ENCODE assay signal across 16 mouse cellular contexts in genomic region chr2:34600734-34601133, GRCm38 (mm10).
A peak's percentile ranks its signal among the peaks of the same experiment; 100 is the strongest.
DNase-seq lines count a peak whose midpoint lies in the region; ATAC-seq and TF ChIP-seq lines count a peak whose summit lies in the region.
"Had no signal": no experiment of that assay in that cellular context is flagged by ENCODE, and none has a peak within 500 bp of the region (broad histone marks: within the 10 kb centered on the region; RNA-seq: fewer than 3 reads in every experiment).

No protein-coding gene starts in this region.

- H3K4me2 ChIP-seq in forebrain, embryonic 14.5 days (ENCODE audit: low read length) = no peak overlapping the region
- H3K4me2 ChIP-seq in forebrain, postnatal 0 days (ENCODE audit: low read depth) = no peak overlapping the region
- no peak overlapping the region for H3K4me2 ChIP-seq in kidney, postnatal 0 days (ENCODE audit: low read length)
- H3K4me2 ChIP-seq in hindbrain, embryonic 16.5 days (ENCODE audit: low read length) = no peak overlapping the region
- H3K4me2 ChIP-seq: limb, embryonic 15.5 days had no signal

- H3K27me3 ChIP-seq in forebrain, embryonic 14.5 days (replicated peaks; ENCODE audit: control insufficient read depth, insufficient read depth, low read length) = no peaks in the 10 kb centered on the region
- H3K27me3 ChIP-seq in forebrain, postnatal 0 days (ENCODE audit: insufficient read depth, low read length) = no peaks in the 10 kb centered on the region
- no peaks in the 10 kb centered on the region for H3K27me3 ChIP-seq in kidney, postnatal 0 days (ENCODE audit: insufficient read depth, low read length)
- H3K27me3 ChIP-seq in hindbrain, embryonic 16.5 days (replicated peaks; ENCODE audit: control insufficient read depth, insufficient read depth, low read length) = no peaks in the 10 kb centered on the region
- H3K27me3 ChIP-seq: limb, embryonic 15.5 days had no signal

- H3K9me3 ChIP-seq in forebrain, embryonic 14.5 days (replicated peaks; ENCODE audit: control insufficient read depth, low read length) = no peaks in the 10 kb centered on the region
- no peaks in the 10 kb centered on the region for H3K9me3 ChIP-seq in forebrain, postnatal 0 days (ENCODE audit: low read length)
- H3K9me3 ChIP-seq in kidney, postnatal 0 days (replicated peaks; ENCODE audit: low read length) = no peaks in the 10 kb centered on the region
- H3K9me3 ChIP-seq in hindbrain, embryonic 16.5 days (ENCODE audit: control insufficient read depth, low read length) = no peaks in the 10 kb centered on the region
- H3K9me3 ChIP-seq: embryonic facial prominence, embryonic 10.5 days; limb, embryonic 15.5 days had no signal

- peak overlapping the region; percentile 9; the same call in 1 of the 2 replicates for H3K9ac ChIP-seq in forebrain, embryonic 14.5 days (ENCODE audit: low read length)
- H3K9ac ChIP-seq in forebrain, postnatal 0 days = no peak overlapping the region
- H3K9ac ChIP-seq in kidney, postnatal 0 days (ENCODE audit: low read depth, low read length) = no peak overlapping the region
- H3K9ac ChIP-seq in hindbrain, embryonic 16.5 days (ENCODE audit: low read depth, low read length) = peak overlapping the region; percentile 38
- H3K9ac ChIP-seq: limb, embryonic 15.5 days had no signal

- H3K4me3 ChIP-seq in forebrain, embryonic 14.5 days (ENCODE audit: low read depth, low read length) = no peak overlapping the region
- no peak overlapping the region for H3K4me3 ChIP-seq in forebrain, postnatal 0 days (ENCODE audit: low read depth, low read length)
- H3K4me3 ChIP-seq in kidney, postnatal 0 days (replicated peaks; ENCODE audit: low read depth, low read length) = no peak overlapping the region
- no peak overlapping the region for H3K4me3 ChIP-seq in hindbrain, embryonic 16.5 days (ENCODE audit: low read length)
- H3K4me3 ChIP-seq: embryonic facial prominence, embryonic 10.5 days; limb, embryonic 15.5 days had no signal

- WGBS in forebrain, embryonic 14.5 days = 8% methylated on average over 7 of the region's 7 CpGs
- WGBS in forebrain, postnatal 0 days = 18% methylated on average over 7 of the region's 7 CpGs
- 11% methylated on average over 7 of the region's 7 CpGs for WGBS in kidney, postnatal 0 days
- 15% methylated on average over 7 of the region's 7 CpGs for WGBS in hindbrain, embryonic 16.5 days

- H3K27ac ChIP-seq in forebrain, embryonic 14.5 days (ENCODE audit: low read depth, low read length) = no peak overlapping the region
- no peak overlapping the region for H3K27ac ChIP-seq in forebrain, postnatal 0 days (ENCODE audit: low read depth, low read length)
- no peak overlapping the region for H3K27ac ChIP-seq in kidney, postnatal 0 days
- no peak overlapping the region for H3K27ac ChIP-seq in hindbrain, embryonic 16.5 days (ENCODE audit: low read depth, low read length)
- H3K27ac ChIP-seq: embryonic facial prominence, embryonic 10.5 days; limb, embryonic 15.5 days; macrophage had no signal

- ATAC-seq in forebrain, embryonic 14.5 days = no peak
- ATAC-seq in forebrain, postnatal 0 days = no peak
- no peak for ATAC-seq in kidney, postnatal 0 days (replicated peaks; ENCODE audit: low FRiP score, low read depth)
- ATAC-seq in hindbrain, embryonic 16.5 days = no peak

- H3K4me1 ChIP-seq in forebrain, embryonic 14.5 days (ENCODE audit: control insufficient read depth, insufficient read depth, low read length) = peaks cover 21% of the 10 kb centered on the region
- H3K4me1 ChIP-seq in forebrain, postnatal 0 days (ENCODE audit: insufficient read depth) = no peaks in the 10 kb centered on the region; the same call in 1 of the 2 replicates
- peaks cover 6% of the 10 kb centered on the region; the same call in 1 of the 2 replicates for H3K4me1 ChIP-seq in kidney, postnatal 0 days (replicated peaks; ENCODE audit: insufficient read depth, low read length)
- H3K4me1 ChIP-seq in hindbrain, embryonic 16.5 days (ENCODE audit: control insufficient read depth, insufficient read depth, low read depth, low read length) = peaks cover 18% of the 10 kb centered on the region

- no peak for DNase-seq in forebrain, embryonic 14.5 days (ENCODE audit: low spot score)
- no peak for DNase-seq in forebrain, postnatal 0 days
- DNase-seq in kidney, postnatal 0 days (ENCODE audit: low spot score) = peak; percentile 74
- no peak for DNase-seq in kidney, adult 18-20 months
- peak; percentile 25 for DNase-seq in yolk sac, embryonic 10.5 days (ENCODE audit: low spot score)
- DNase-seq in ovary, postnatal 36 days (ENCODE audit: low spot score) = no peak
- no peak for DNase-seq in spleen, adult 18-20 months
- DNase-seq: adrenal gland, adult 2 months; cerebellum, adult 8-10 months; kidney, postnatal 14 days; lung, adult 18-20 months; thymus, postnatal 25 days had no signal

- H3K36me3 ChIP-seq in forebrain, embryonic 14.5 days (ENCODE audit: control insufficient read depth, insufficient read depth, low read length) = peaks cover 8% of the 10 kb centered on the region; the same call in 1 of the 2 replicates
- H3K36me3 ChIP-seq in forebrain, postnatal 0 days (ENCODE audit: insufficient read depth) = peaks cover 4% of the 10 kb centered on the region; the same call in 1 of the 2 replicates
- peaks cover 6% of the 10 kb centered on the region; the same call in 1 of the 2 replicates for H3K36me3 ChIP-seq in kidney, postnatal 0 days (ENCODE audit: insufficient read depth, low read length)
- no peaks in the 10 kb centered on the region for H3K36me3 ChIP-seq in hindbrain, embryonic 16.5 days (ENCODE audit: control insufficient read depth, insufficient read depth, low read length)

- no peak for TF ChIP-seq CTCF in forebrain, postnatal 0 days (IDR thresholded peaks at IDR 0.05; ENCODE audit: low read depth)
- TF ChIP-seq CTCF in kidney, postnatal 0 days (IDR thresholded peaks at IDR 0.05; ENCODE audit: low read depth) = no peak

Comparison
In these comparisons a context has a peak if more than half of its experiments do, and no peak if none do; other contexts are left out.
1. DNase-seq: peak in kidney, postnatal 0 days (single experiment) and yolk sac, embryonic 10.5 days (single experiment); none in forebrain, embryonic 14.5 days (single experiment), forebrain, postnatal 0 days (single experiment), kidney, adult 18-20 months (single experiment), ovary, postnatal 36 days (single experiment) and spleen, adult 18-20 months (0 of 2).
2. H3K9ac ChIP-seq: peak in forebrain, embryonic 14.5 days (single experiment) and hindbrain, embryonic 16.5 days (single experiment); none in forebrain, postnatal 0 days (single experiment) and kidney, postnatal 0 days (single experiment).